Mouse (Mus musculus): Measurements from ENCODE around the gene Kbtbd3. TPM values are rescaled to one million over a fixed set of nuclear protein-coding genes. Genes with fewer than 3 reads are reported as not detected.

The Kbtbd3 gene
- total RNA-seq, 2 experiments from 2014 or later = 5.5 TPM

Small RNA genes lying within 50 kb of the gene (microRNA-seq; reads per million reads assigned to microRNA genes)
- gene Gm22195 (not detected), gene Gm23992 (not detected)

Other genes with a start within 250 kb of the Kbtbd3 start
- gene Aasdhppt, start 362 bp upstream of the Kbtbd3 start, total RNA-seq (2021) = 10 to 100 TPM; 10.5 to 12.3 TPM
- gene Msantd4, start 66.7 kb downstream of the Kbtbd3 start, total RNA-seq (2021) = 10 to 100 TPM; 32.4 to 35.8 TPM

All from gastrocnemius, adult 18-20 months (tissue).